Mouse (Mus musculus) cerebellum, adult 2 months (tissue): ENCODE data around the gene Rasgef1b. TPM values are rescaled to one million over a fixed set of nuclear protein-coding genes. Genes with fewer than 3 reads are reported as not detected.

Source experiments
- DNase-seq, 2 experiments: peaks; one replicate each; pipeline ENCODE4 v3.0.0; 2021
- H3K27ac ChIP-seq: fragments of 200-500 bp; 2 replicates; pipeline ENCODE4 v1.5.1; 2012; ENCODE audit warnings: low read length, control low read depth, inconsistent platforms; ENCODE audit not compliant: insufficient read depth
- H3K27me3 ChIP-seq: fragments of 200-500 bp; 2 replicates; pipeline ENCODE4 v1.6.1; 2012; ENCODE audit warnings: inconsistent platforms, mild to moderate bottlenecking, low read length, moderate library complexity; ENCODE audit not compliant: control insufficient read depth, insufficient read depth
- H3K4me1 ChIP-seq: fragments of 200-500 bp; 2 replicates; pipeline ENCODE4 v1.6.1; 2011; ENCODE audit warnings: low read length; ENCODE audit not compliant: control insufficient read depth, insufficient read depth
- H3K4me3 ChIP-seq: fragments of 200-500 bp; replicated peaks from 2 replicates; pipeline ENCODE3; 2011; ENCODE audit warnings: mild to moderate bottlenecking, low read depth, low read length, control low read depth; ENCODE audit not compliant: insufficient read depth
- CTCF ChIP-seq: fragments of 200-500 bp; IDR thresholded peaks from 2 replicates; pipeline ENCODE4 v1.5.1; 2011; ENCODE audit warnings: low read depth, mild to moderate bottlenecking, control low read depth, low read length, moderate library complexity, borderline replicate concordance; ENCODE audit not compliant: insufficient read depth
- POLR2A ChIP-seq: fragments of 200-500 bp; IDR thresholded peaks from 2 replicates; pipeline ENCODE4 v1.6.1; 2011; ENCODE audit warnings: low read length, control low read depth, borderline replicate concordance; ENCODE audit not compliant: insufficient read depth
- WGBS: fragments of 180-500 bp; shearing (Covaris S2); methylation state at CpG from one replicate; pipeline ENCODE4 v1.1.7; 2018; 5-methylcytosine and 5-hydroxymethylcytosine counted together
- polyA plus RNA-seq: library from polyadenylated mRNA; depleted of rRNA; stranded (reverse); fragments of >200 nt; gene quantifications from 2 replicates; pipeline ENCODE4 v1.2.3, GENCODE M21; 2012

Gene Rasgef1b
- polyA plus RNA-seq, 1 experiment: 19.6 TPM

GRCm38 (mm10) chr5:99521411-99521810, 207.5 kb downstream of the Rasgef1b start:
- Histone ChIP-seq H3K27me3 (peaks cover 1% of the 10 kb centered on the region; the same call in 1 of the 2 replicates), H3K4me1 (no peaks in the 10 kb centered on the region), H3K27ac (no peak overlapping the region), H3K4me3 (no peak overlapping the region)
- TF ChIP-seq POLR2A (no peak), CTCF (no peak)
- DNase-seq: no peak
- 70% methylated on average over 4 of the region's 4 CpGs for WGBS

- no peak for DNase-seq
- no peaks in the 10 kb centered on the region for H3K4me1 ChIP-seq
- no peak overlapping the region for H3K4me3 ChIP-seq
- peaks cover 1% of the 10 kb centered on the region; the same call in 1 of the 2 replicates for H3K27me3 ChIP-seq
- H3K27ac ChIP-seq: no peak overlapping the region
- WGBS: 94% methylated on average over 2 of the region's 2 CpGs
- TF ChIP-seq CTCF (no peak), POLR2A (no peak)
These were observed 209.3 kb downstream of the Rasgef1b start for GRCm38 (mm10) chr5:99519556-99519955.

- TF ChIP-seq POLR2A (no peak), CTCF (no peak)
- peaks cover 1% of the 10 kb centered on the region; the same call in 1 of the 2 replicates for H3K27me3 ChIP-seq
- H3K4me1 ChIP-seq: no peaks in the 10 kb centered on the region
- WGBS: 80% methylated on average over 4 of the region's 4 CpGs
- H3K4me3 ChIP-seq: no peak overlapping the region
- H3K27ac ChIP-seq: no peak overlapping the region
- no peak for DNase-seq
These were observed 209.8 kb downstream of the Rasgef1b start for GRCm38 (mm10) chr5:99519023-99519422.

GRCm38 (mm10) chr5:99516207-99516606, 212.7 kb downstream of the Rasgef1b start:
- no peak for TF ChIP-seq CTCF
- TF ChIP-seq POLR2A: no peak
- Histone ChIP-seq H3K4me3 (no peak overlapping the region), H3K4me1 (no peaks in the 10 kb centered on the region), H3K27ac (no peak overlapping the region), H3K27me3 (no peaks in the 10 kb centered on the region; the same call in 1 of the 2 replicates)
- DNase-seq: no peak
- WGBS: 95% methylated on average over 5 of the region's 5 CpGs

- no peak overlapping the region for H3K4me3 ChIP-seq
- no peaks in the 10 kb centered on the region for H3K4me1 ChIP-seq
- 94% methylated on average over 4 of the region's 4 CpGs for WGBS
- no peak for DNase-seq
- TF ChIP-seq POLR2A: no peak
- TF ChIP-seq CTCF: no peak
- no peak overlapping the region for H3K27ac ChIP-seq
- no peaks in the 10 kb centered on the region; the same call in 1 of the 2 replicates for H3K27me3 ChIP-seq
These were observed 213.1 kb downstream of the Rasgef1b start for GRCm38 (mm10) chr5:99515764-99516163.

- no peak overlapping the region for H3K4me3 ChIP-seq
- H3K27ac ChIP-seq: no peak overlapping the region
- no peak for DNase-seq
- H3K4me1 ChIP-seq: no peaks in the 10 kb centered on the region
- 73% methylated on average over 9 of the region's 9 CpGs for WGBS
- TF ChIP-seq CTCF (no peak), POLR2A (no peak)
- H3K27me3 ChIP-seq: no peaks in the 10 kb centered on the region; the same call in 1 of the 2 replicates
These were observed 215.5 kb downstream of the Rasgef1b start for GRCm38 (mm10) chr5:99513209-99513880.

- no peaks in the 10 kb centered on the region for H3K4me1 ChIP-seq
- H3K27me3 ChIP-seq: no peaks in the 10 kb centered on the region; the same call in 1 of the 2 replicates
- TF ChIP-seq CTCF (no peak), POLR2A (no peak)
- no peak overlapping the region for H3K4me3 ChIP-seq
- DNase-seq: no peak
- WGBS: 82% methylated on average over 11 of the region's 11 CpGs
- no peak overlapping the region for H3K27ac ChIP-seq
These were observed 217.8 kb downstream of the Rasgef1b start for GRCm38 (mm10) chr5:99511081-99511480.

GRCm38 (mm10) chr5:99506109-99506508, 222.8 kb downstream of the Rasgef1b start:
- WGBS: 91% methylated on average over 7 of the region's 7 CpGs
- DNase-seq: no peak
- Histone ChIP-seq H3K4me3 (no peak overlapping the region), H3K4me1 (no peaks in the 10 kb centered on the region), H3K27me3 (no peaks in the 10 kb centered on the region), H3K27ac (no peak overlapping the region)
- TF ChIP-seq POLR2A (no peak), CTCF (no peak)
